Mouse (Mus musculus) heart, embryonic 16.5 days (tissue): Measurements from ENCODE around the gene Gm5678. TPM values are rescaled to one million over a fixed set of nuclear protein-coding genes. Genes with fewer than 3 reads are reported as not detected.

Source experiments
- ATAC-seq: fragments of 200-750 bp; cut with Nextera tagmentation; replicated peaks from 2 replicates; pipeline ENCODE4 v1.8.0; 2017; ENCODE audit warnings: moderate number of reproducible peaks; ENCODE audit not compliant: insufficient read depth, low FRiP score; ENCODE audit errors: extremely low read depth
- H3K27ac ChIP-seq: fragments of 300-500 bp; sonication (generic); 2 replicates; pipeline ENCODE4 v1.5.1; 2014; ENCODE audit warnings: mild to moderate bottlenecking, low read length, control low read depth, moderate library complexity
- H3K27me3 ChIP-seq: fragments of 300-500 bp; sonication (generic); 2 replicates; pipeline ENCODE4 v1.6.1; 2014; ENCODE audit warnings: low read length, mixed read lengths; ENCODE audit not compliant: control insufficient read depth, insufficient read depth
- H3K36me3 ChIP-seq: fragments of 300-500 bp; sonication (generic); 2 replicates; pipeline ENCODE4 v1.6.1; 2014; ENCODE audit not compliant: control insufficient read depth, insufficient read depth
- H3K4me1 ChIP-seq: fragments of 300-500 bp; sonication (generic); 2 replicates; pipeline ENCODE4 v1.6.1; 2014; ENCODE audit warnings: low read length, mixed read lengths; ENCODE audit not compliant: control insufficient read depth, insufficient read depth
- H3K4me2 ChIP-seq: fragments of 300-500 bp; sonication (generic); 2 replicates; pipeline ENCODE4 v1.6.1; 2014; ENCODE audit warnings: low read depth, mild to moderate bottlenecking, control low read depth, low read length
- H3K4me3 ChIP-seq: fragments of 300-500 bp; sonication (generic); 2 replicates; pipeline ENCODE4 v1.5.1; 2014; ENCODE audit warnings: mild to moderate bottlenecking, control low read depth, low read length
- H3K9ac ChIP-seq: fragments of 300-500 bp; sonication (generic); 2 replicates; pipeline ENCODE4 v1.6.1; 2014; ENCODE audit warnings: low read length, control low read depth
- H3K9me3 ChIP-seq: fragments of 300-500 bp; sonication (generic); replicated peaks from 2 replicates; pipeline ENCODE4 v1.6.1; 2016; ENCODE audit warnings: low read length; ENCODE audit not compliant: control insufficient read depth
- WGBS: fragments of 180-500 bp; shearing (Covaris S2); extraction: QIAGEN DNeasy Blood & Tissue Kit; methylation state at CpG from one replicate; pipeline ENCODE4 v1.1.7; 2014; 5-methylcytosine and 5-hydroxymethylcytosine counted together
- polyA plus RNA-seq: library from polyadenylated mRNA; unstranded; fragments of >200 nt; fragmentation: Nextera tagmentation; extraction: Ambion mirVana; gene quantifications from 2 replicates; pipeline ENCODE4 v1.2.1, GENCODE M21; 2015

Gene Gm5678
- polyA plus RNA-seq, 1 experiment from 2014 or later: not detected

DNA sequence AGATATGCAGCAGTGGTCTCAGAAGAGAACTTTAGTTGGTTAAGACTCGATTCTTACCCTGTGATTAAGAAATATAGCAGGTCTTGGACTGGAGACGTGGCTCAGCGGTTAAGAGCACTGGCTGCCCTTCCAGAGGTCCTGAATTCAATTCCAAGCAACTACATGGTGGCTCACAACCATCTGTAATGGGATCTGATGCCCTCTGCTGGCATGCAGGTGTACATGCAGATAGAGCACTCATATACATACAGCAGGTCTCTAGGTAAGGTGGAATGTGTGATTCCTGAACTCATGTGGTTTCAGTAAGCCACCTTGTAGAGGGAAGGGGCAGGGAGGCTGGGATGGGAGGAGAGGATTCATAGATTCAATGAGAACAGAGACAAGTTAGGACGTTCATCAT lies 50.3 kb downstream of the Gm5678 start:
- H3K9ac ChIP-seq: no peak overlapping the region
- no peak overlapping the region for H3K4me2 ChIP-seq
- no peaks in the 10 kb centered on the region for H3K36me3 ChIP-seq
- peaks cover 7% of the 10 kb centered on the region; the same call in 1 of the 2 replicates for H3K4me1 ChIP-seq
- peaks cover 10% of the 10 kb centered on the region for H3K9me3 ChIP-seq
- no peak for ATAC-seq
- WGBS: 72% methylated on average over 4 of the region's 4 CpGs
- no peak overlapping the region for H3K4me3 ChIP-seq
- peaks cover 26% of the 10 kb centered on the region for H3K27me3 ChIP-seq
- H3K27ac ChIP-seq: no peak overlapping the region

DNA sequence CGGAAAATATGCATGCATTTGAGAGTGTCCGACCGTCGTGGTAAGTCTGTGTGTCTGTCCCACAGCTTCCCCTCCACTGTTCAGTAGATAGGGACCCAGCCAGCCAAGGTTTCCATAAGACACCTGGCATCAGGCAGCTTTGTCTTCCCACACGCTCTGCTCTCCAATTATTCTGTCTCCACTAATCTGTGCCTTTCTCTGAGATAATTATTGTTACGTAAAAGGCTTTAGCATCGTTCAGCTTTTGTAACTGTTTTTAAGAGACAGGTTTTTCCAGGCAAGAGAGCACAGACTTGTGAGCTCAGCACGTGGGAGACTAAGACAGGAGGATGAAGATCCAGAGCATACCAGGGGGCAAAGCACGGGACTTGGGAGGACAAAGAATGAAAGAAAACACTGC lies 51.3 kb downstream of the Gm5678 start:
- H3K27ac ChIP-seq: no peak overlapping the region
- no peak for ATAC-seq
- H3K4me1 ChIP-seq: peaks cover 13% of the 10 kb centered on the region
- no peaks in the 10 kb centered on the region for H3K36me3 ChIP-seq
- no peak overlapping the region for H3K4me2 ChIP-seq
- H3K4me3 ChIP-seq: no peak overlapping the region
- peaks cover 33% of the 10 kb centered on the region for H3K27me3 ChIP-seq
- H3K9ac ChIP-seq: no peak overlapping the region
- 51% methylated on average over 9 of the region's 9 CpGs for whole genome bisulfite sequencing
- peaks cover 10% of the 10 kb centered on the region for H3K9me3 ChIP-seq

Other genes starting within 250 kb of the Gm5678 start
- 7.2 and 7.4 TPM in 2 replicates for gene Setd4, start 24.0 kb upstream of the Gm5678 start, polyA plus RNA-seq
- 57.8 and 60.2 TPM in 2 replicates for gene Cbr1, start 22.2 kb upstream of the Gm5678 start, polyA plus RNA-seq
- 0.98 and 1.0 TPM in 2 replicates for gene Cbr3, start 55.1 kb downstream of the Gm5678 start, polyA plus RNA-seq
- gene Dop1b, start 83.8 kb downstream of the Gm5678 start, polyA plus RNA-seq: 8.4 and 10.3 TPM in 2 replicates
- gene Morc3, start 204.0 kb downstream of the Gm5678 start, polyA plus RNA-seq: 24.9 and 26.2 TPM in 2 replicates